Mouse (Mus musculus) embryonic facial prominence, embryonic 14.5 days (tissue): ENCODE measurements around the gene Vps53. TPM values are rescaled to one million over a fixed set of nuclear protein-coding genes. Genes with fewer than 3 reads are reported as not detected.
"Not testable (repeated sequence)": the region's sequence is repeated elsewhere in the genome, so short reads cannot be mapped to it uniquely, and the experiment has no call there.

Source experiments
- ATAC-seq: fragments of 200-750 bp; cut with Nextera tagmentation; 2 replicates; pipeline ENCODE4 v1.8.0; 2017; ENCODE audit warnings: low read depth, moderate number of reproducible peaks, moderate TSS enrichment
- DNase-seq: peaks from one replicate; pipeline ENCODE4 v3.0.0-alpha.2; 2015; ENCODE audit warnings: low spot score
- H3K27ac ChIP-seq: fragments of 300-500 bp; sonication (generic); replicated peaks from 2 replicates; pipeline ENCODE4 v1.5.1; 2014; ENCODE audit warnings: low read depth, mild to moderate bottlenecking, low read length, moderate library complexity
- H3K27me3 ChIP-seq: fragments of 300-500 bp; sonication (generic); replicated peaks from 2 replicates; pipeline ENCODE4 v1.6.1; 2014; ENCODE audit warnings: low read length; ENCODE audit not compliant: control insufficient read depth, insufficient read depth
- H3K36me3 ChIP-seq: fragments of 300-500 bp; sonication (generic); 2 replicates; pipeline ENCODE4 v1.6.1; 2014; ENCODE audit warnings: low read length, mixed read lengths; ENCODE audit not compliant: control insufficient read depth, insufficient read depth
- H3K4me1 ChIP-seq: fragments of 300-500 bp; sonication (generic); 2 replicates; pipeline ENCODE4 v1.6.1; 2014; ENCODE audit warnings: antibody characterized with exemption, low read length; ENCODE audit not compliant: control insufficient read depth, insufficient read depth
- H3K4me2 ChIP-seq: fragments of 300-500 bp; sonication (generic); 2 replicates; pipeline ENCODE4 v1.6.1; 2014; ENCODE audit warnings: low read depth, mild to moderate bottlenecking, low read length, moderate library complexity, mixed read lengths
- H3K4me3 ChIP-seq: fragments of 300-500 bp; sonication (generic); 2 replicates; pipeline ENCODE4 v1.5.1; 2014; ENCODE audit warnings: low read depth, mild to moderate bottlenecking, low read length
- H3K9ac ChIP-seq: fragments of 300-500 bp; sonication (generic); 2 replicates; pipeline ENCODE4 v1.6.1; 2014; ENCODE audit warnings: low read depth, mild to moderate bottlenecking, low read length, moderate library complexity, mixed read lengths
- H3K9me3 ChIP-seq: fragments of 300-500 bp; sonication (generic); 2 replicates; pipeline ENCODE4 v1.6.1; 2016; ENCODE audit warnings: low read length; ENCODE audit not compliant: control insufficient read depth
- WGBS: fragments of 180-500 bp; shearing (Covaris S2); extraction: QIAGEN DNeasy Blood & Tissue Kit; methylation state at CpG from one replicate; pipeline ENCODE4 v1.1.7; 2014; 5-methylcytosine and 5-hydroxymethylcytosine counted together
- polyA plus RNA-seq: library from polyadenylated mRNA; unstranded; fragments of >200 nt; fragmentation: Nextera tagmentation; extraction: Ambion mirVana; gene quantifications from 2 replicates; pipeline ENCODE4 v1.2.1, GENCODE M21; 2014

Gene Vps53
- polyA plus RNA-seq, 1 experiment from 2014 or later = 32.4 TPM

DNA sequence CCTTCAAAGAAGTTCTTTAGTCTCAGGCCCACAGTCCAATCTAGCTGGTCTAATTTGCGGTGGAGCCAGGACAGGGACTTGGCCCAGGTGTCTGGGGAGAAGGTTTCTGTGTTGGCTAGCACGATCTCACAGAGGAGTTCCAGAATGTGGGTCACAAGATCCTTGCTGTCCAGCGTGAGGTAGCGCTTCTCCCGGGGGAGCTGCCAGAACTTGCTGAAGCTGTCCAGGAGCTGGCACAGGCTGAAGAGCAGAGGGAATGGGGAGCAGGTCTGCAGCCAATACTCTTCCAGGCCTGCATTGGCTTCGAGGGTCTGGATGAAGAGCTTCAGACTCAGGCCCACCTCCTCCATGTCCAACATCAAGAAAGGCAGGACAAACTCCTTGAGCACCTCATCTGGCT lies 32.1 kb upstream of the Vps53 start:
- not testable (repeated sequence) for H3K9me3 ChIP-seq, H3K27ac ChIP-seq, DNase-seq, H3K4me3 ChIP-seq, ATAC-seq, H3K9ac ChIP-seq, H3K4me1 ChIP-seq, H3K4me2 ChIP-seq, H3K27me3 ChIP-seq
- peaks cover 69% of the 10 kb centered on the region for H3K36me3 ChIP-seq
- 100% methylated on average over 1 of the region's 6 CpGs for WGBS

DNA sequence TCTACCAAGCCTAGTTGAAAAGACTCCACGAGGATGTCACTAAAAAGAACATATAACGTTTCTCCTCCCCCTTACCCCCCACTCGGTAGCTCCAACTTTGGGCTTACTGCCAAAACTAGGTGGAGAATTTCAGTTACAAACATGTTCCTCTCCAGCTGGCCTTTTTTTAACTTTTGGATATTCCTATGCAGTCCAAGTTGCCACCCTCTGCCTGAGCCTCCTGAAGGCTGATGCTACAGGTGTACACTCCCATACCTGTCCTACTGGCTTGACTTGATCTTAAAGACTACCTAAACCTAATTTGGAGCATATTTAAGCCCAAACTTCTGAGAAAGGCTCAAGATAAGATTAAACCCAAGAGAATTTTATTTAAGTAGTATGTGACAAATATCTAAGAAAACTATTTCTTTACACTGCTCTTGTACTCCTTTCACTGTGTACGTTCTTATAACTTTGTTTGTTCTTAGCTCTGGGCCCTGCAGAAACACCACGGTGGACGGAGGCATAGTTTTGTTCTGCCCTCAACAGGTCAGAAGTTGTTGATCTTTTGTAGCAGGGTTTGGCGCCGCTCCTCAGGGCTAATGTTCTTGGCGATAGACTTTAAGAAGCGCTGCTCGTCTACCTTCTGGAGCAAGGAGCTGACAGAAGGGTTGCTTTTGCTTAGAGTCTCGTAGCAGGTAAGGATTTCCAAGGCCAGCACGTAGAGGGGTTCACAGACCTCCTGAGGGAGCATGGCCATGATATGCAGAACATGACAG lies 31.0 kb upstream of the Vps53 start:
- no peaks in the 10 kb centered on the region for H3K4me1 ChIP-seq
- H3K9me3 ChIP-seq = no peaks in the 10 kb centered on the region
- WGBS = 78% methylated on average over 13 of the region's 13 CpGs
- no peaks in the 10 kb centered on the region for H3K27me3 ChIP-seq
- peaks cover 71% of the 10 kb centered on the region for H3K36me3 ChIP-seq
- ATAC-seq (no peak), DNase-seq (peak; percentile 47)
- no peak overlapping the region for H3K9ac ChIP-seq
- H3K4me2 ChIP-seq = no peak overlapping the region
- no peak overlapping the region for H3K27ac ChIP-seq
- H3K4me3 ChIP-seq = no peak overlapping the region

DNA sequence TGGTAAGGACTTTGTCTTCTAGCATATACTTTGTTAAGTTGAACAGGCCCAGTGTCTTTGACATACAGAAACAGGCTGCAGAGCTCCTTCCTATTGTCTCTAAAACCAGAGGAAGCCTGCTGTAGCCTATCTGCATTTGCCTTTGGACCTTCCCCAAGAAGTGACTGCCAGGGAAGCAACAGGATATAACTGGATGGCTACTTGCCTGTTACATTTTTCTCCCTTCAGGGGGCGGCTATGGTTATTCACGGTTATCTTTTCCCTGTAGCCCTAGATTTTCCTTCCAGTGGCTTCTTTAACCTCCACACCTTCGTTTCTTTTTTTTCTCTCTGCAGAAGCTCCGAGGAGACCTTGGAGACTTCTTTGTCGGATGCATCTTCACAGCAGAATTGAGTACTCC lies 27.3 kb upstream of the Vps53 start:
- DNase-seq (no peak), ATAC-seq (no peak)
- Histone ChIP-seq H3K9me3 (no peaks in the 10 kb centered on the region), H3K27ac (no peak overlapping the region), H3K4me2 (no peak overlapping the region), H3K9ac (no peak overlapping the region), H3K4me3 (no peak overlapping the region), H3K27me3 (no peaks in the 10 kb centered on the region), H3K36me3 (peaks cover 53% of the 10 kb centered on the region), H3K4me1 (peaks cover 7% of the 10 kb centered on the region; the same call in 1 of the 2 replicates)
- WGBS = 86% methylated on average over 5 of the region's 5 CpGs

DNA sequence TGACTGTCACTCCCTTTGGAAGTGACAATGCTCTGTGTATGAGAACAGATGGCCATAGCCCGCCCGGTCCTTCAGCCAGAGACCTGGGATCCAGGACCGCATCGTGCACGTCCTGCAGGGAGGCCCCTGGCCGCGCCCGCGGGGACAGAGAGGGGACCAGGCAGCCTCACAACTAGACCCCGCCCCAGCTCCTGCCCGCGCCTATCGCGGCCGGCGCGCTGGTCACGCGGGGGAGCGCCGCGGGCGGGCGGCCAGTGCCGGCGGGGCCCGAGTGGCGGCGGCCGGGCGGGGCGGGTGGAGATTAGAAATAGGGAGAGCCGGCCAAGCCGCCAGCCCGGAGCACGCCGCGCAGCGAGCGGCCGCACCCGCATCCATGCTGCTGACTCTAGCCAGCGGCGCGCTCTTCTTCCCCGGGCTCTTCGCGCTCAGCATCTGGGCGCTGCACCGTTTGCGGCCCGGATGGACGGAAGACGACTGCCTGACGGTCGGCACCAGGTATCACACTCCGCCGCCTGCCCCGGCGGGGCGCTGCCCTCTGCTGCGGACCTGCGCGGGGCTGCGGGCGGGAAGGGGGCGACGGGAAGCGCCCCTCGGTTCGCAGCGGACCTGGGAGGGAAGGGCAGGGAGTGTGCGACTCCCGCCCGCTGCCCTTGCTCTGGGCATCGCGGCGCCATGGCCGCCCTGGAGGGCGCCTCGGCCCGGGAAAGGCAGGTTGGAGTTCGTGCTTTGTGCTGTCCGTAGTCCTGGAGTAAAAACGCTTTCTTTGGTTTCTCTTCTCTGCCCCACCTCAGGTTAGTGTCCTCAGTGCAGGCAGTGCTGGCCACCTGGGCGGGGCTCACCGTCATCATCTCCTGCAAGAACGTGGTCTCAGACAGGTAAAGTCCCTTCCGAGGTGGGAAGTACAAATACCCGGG lies 22.6 kb upstream of the Vps53 start:
- Histone ChIP-seq H3K4me2 (peak overlapping the region; percentile 95), H3K27me3 (no peaks in the 10 kb centered on the region), H3K36me3 (peaks cover 11% of the 10 kb centered on the region; the same call in 1 of the 2 replicates), H3K27ac (peak overlapping the region; percentile 48; the same call in 1 of the 2 replicates), H3K9ac (peak overlapping the region; percentile 82), H3K4me1 (peaks cover 7% of the 10 kb centered on the region; the same call in 1 of the 2 replicates), H3K9me3 (no peaks in the 10 kb centered on the region), H3K4me3 (peak overlapping the region; percentile 89)
- ATAC-seq (peak; percentile 98), DNase-seq (peak; percentile 91)
- WGBS = under 1% methylated on average over 24 of the region's 90 CpGs

DNA sequence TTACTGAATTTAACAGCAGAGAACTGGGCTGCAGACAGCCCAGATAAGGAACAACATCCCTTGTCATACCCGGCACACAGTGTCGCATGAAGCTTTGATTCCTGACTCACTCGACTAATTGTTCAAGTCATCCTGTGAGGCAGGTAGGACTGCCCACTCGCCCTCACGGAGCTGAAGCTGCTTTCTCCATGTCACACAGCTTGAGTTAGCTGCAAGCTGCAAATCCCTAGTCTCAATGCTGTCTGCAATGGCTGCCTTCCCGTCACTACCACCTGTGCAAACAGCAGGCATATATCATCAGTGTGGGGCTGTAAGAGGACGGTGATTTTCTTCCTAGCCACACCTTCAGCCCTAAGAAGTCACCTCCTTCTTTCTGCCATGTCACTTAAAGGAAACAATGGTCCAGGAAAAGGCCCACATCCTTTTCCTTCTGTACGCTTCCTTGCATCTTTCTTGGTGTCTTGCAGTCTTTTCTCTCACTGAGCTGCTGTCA lies 17.6 kb upstream of the Vps53 start:
- ATAC-seq = no peak
- H3K27me3 ChIP-seq = no peaks in the 10 kb centered on the region
- 55% methylated on average over 8 of the region's 8 CpGs for WGBS

DNA sequence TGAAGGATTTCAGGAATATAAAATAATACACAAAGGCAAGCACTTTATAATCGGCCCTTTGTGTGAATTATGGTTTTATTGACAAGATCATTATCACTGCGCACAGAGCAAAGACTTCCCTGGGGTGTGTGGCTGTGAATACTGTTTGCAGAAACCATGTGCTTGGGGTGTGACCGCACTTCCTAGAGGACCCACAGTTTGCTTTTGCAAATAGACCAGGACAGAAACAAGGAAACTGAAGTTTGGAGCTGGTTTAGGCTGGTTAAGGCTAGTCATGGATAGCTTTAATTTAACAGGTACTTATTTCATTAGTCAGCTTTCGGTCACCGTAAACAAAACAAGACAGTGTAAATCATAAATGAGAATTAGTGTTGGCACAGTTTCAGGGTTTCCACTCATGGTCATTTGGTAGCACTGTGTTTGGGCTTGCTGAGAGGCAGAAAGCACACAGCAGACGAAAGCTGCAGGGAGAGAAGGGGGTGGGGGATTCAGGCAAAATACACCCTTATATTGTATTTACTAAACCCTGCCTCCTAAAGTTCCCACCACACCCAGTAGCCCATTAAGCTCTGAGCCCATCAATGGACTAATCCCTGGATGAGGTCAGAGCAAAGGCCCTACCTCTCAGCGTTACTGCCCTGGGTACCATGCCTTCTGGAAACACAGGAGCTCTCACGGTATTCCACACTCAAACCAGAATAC lies 17.0 kb upstream of the Vps53 start:
- H3K27ac ChIP-seq = no peak overlapping the region
- H3K4me2 ChIP-seq = no peak overlapping the region
- no peak for ATAC-seq
- no peak for DNase-seq
- H3K9ac ChIP-seq = no peak overlapping the region
- H3K9me3 ChIP-seq = no peaks in the 10 kb centered on the region
- 63% methylated on average over 8 of the region's 8 CpGs for WGBS
- no peaks in the 10 kb centered on the region for H3K36me3 ChIP-seq
- H3K4me3 ChIP-seq = no peak overlapping the region
- no peaks in the 10 kb centered on the region for H3K4me1 ChIP-seq
- no peaks in the 10 kb centered on the region for H3K27me3 ChIP-seq

More for the DNA sequence above, 17.6 kb upstream of the Vps53 start:
- H3K36me3 ChIP-seq = no peaks in the 10 kb centered on the region
- no peak for DNase-seq
- no peaks in the 10 kb centered on the region for H3K4me1 ChIP-seq
- no peaks in the 10 kb centered on the region for H3K9me3 ChIP-seq
- H3K9ac ChIP-seq = no peak overlapping the region
- H3K27ac ChIP-seq = no peak overlapping the region
- H3K4me3 ChIP-seq = no peak overlapping the region
- no peak overlapping the region for H3K4me2 ChIP-seq

DNA sequence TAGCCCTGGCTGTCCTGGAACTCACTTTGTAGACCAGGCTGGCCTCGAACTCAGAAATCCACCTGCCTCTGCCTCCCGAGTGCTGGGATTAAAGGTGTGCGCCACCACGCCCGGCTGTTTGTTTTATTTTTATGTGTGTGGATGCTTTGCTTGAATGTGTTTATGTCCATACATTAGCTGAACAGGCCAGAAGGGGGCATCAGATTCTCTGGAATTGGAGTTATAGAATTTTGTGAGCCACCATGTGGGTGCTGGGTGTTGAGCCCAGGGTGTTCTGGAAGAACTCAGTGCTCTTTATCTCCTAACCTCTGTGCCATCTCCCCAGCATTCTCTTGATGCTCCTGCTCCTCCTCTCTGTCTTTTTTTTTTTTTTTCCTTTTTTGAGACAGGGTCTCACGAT lies 7.5 kb upstream of the Vps53 start:
- no peak for DNase-seq
- Histone ChIP-seq H3K36me3 (no peaks in the 10 kb centered on the region), H3K27me3 (no peaks in the 10 kb centered on the region), H3K9ac (no peak overlapping the region), H3K27ac (no peak overlapping the region), H3K4me2 (no peak overlapping the region), H3K4me1 (no peaks in the 10 kb centered on the region), H3K4me3 (no peak overlapping the region), H3K9me3 (no peaks in the 10 kb centered on the region)
- no peak for ATAC-seq
- 84% methylated on average over 6 of the region's 6 CpGs for WGBS

DNA sequence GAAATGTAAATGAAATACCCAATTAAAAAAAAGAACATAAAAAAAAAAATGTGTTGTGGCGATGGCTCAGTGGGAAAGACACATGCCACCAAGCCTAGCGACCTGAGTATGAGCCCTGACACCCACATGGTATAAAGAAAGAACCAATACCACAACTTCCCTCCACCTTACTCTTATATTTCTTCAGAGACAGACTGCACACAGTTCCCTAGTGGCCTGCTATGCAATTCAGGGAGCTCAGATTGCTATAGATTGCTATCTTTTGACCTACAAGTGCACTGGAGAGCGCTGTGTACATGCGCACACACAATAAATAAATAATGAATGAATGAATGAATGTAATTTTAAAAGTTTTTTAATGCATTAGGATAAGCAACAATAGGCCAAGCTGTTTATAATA lies 4.3 kb upstream of the Vps53 start:
- Histone ChIP-seq H3K27me3 (no peaks in the 10 kb centered on the region), H3K36me3 (no peaks in the 10 kb centered on the region), H3K4me3 (no peak overlapping the region), H3K4me2 (no peak overlapping the region), H3K9me3 (no peaks in the 10 kb centered on the region), H3K9ac (no peak overlapping the region), H3K27ac (no peak overlapping the region), H3K4me1 (peaks cover 5% of the 10 kb centered on the region)
- 79% methylated on average over 4 of the region's 4 CpGs for WGBS
- no peak for ATAC-seq
- no peak for DNase-seq
